Mouse (Mus musculus) layer of hippocampus, adult 8-10 months (tissue): ENCODE results near the gene Fignl2. TPM values are rescaled to one million over a fixed set of nuclear protein-coding genes. Genes with fewer than 3 reads are reported as not detected.

Experiments used
- DNase-seq, 2 experiments: peaks; one replicate each; pipeline ENCODE4 v3.0.0; 2022; ENCODE audit warnings: low spot score in 2 of 2
- total RNA-seq, 4 experiments: library from RNA; stranded (reverse); gene quantifications; 2 replicates each; pipeline ENCODE4 v1.2.4; 2022

The Fignl2 gene
- total RNA-seq, 4 experiments from 2014 or later: 1.3 to 2.4 (median 1.8) TPM

- no peak for DNase-seq
Measured at GRCm38 (mm10) chr15:101028960-101029359, 49.4 kb downstream of the Fignl2 start.

- no peak for DNase-seq
Measured at GRCm38 (mm10) chr15:101011352-101011751, 67.0 kb downstream of the Fignl2 start.

GRCm38 (mm10) chr15:101008386-101009010 is 69.9 kb downstream of the Fignl2 start:
- DNase-seq: peak in 1 of 2 experiments; percentile 50

GRCm38 (mm10) chr15:101007236-101007635 is 71.1 kb downstream of the Fignl2 start:
- no peak for DNase-seq

GRCm38 (mm10) chr15:101006251-101007040 is 71.9 kb downstream of the Fignl2 start:
- DNase-seq: no peak

- DNase-seq: no peak
Measured at GRCm38 (mm10) chr15:101005717-101006116, 72.7 kb downstream of the Fignl2 start.

- DNase-seq: no peak
Measured at GRCm38 (mm10) chr15:101004538-101004937, 73.8 kb downstream of the Fignl2 start.

GRCm38 (mm10) chr15:101002466-101002865 is 75.9 kb downstream of the Fignl2 start:
- no peak for DNase-seq

GRCm38 (mm10) chr15:101001685-101002084 is 76.7 kb downstream of the Fignl2 start:
- no peak for DNase-seq

Other genes starting within 250 kb of the Fignl2 start
- 100 to 1,000 TPM; 205 to 269 (median 234) TPM for gene Scn8a, start 208.7 kb downstream of the Fignl2 start, total RNA-seq
- not detected for gene Gm47841, start 31.2 kb downstream of the Fignl2 start, total RNA-seq
- gene Ankrd33, start 37.2 kb upstream of the Fignl2 start, total RNA-seq: under 1 TPM in 1 of 4 experiments, not detected in 3; 0.25 TPM
- gene Acvrl1, start 50.0 kb upstream of the Fignl2 start, total RNA-seq: 10 to 100 TPM; 14.1 to 16.5 (median 14.9) TPM
- gene Acvr1b, start 95.5 kb upstream of the Fignl2 start, total RNA-seq: 10 to 100 TPM; 81.2 to 96.0 (median 85.4) TPM
- gene Grasp, start 145.6 kb upstream of the Fignl2 start, total RNA-seq: 10 to 100 TPM; 57.6 to 64.4 (median 61.9) TPM
- gene Nr4a1, start 175.7 kb upstream of the Fignl2 start, total RNA-seq: 10 to 100 TPM; 50.3 to 89.6 (median 71.5) TPM
- gene Atg101, start 205.7 kb upstream of the Fignl2 start, total RNA-seq: 10 to 100 TPM; 43.4 to 48.1 (median 46.1) TPM
- gene 6030408B16Rik, start 214.6 kb upstream of the Fignl2 start, total RNA-seq: under 1 TPM in 3 of 4 experiments, not detected in 1; 0.26 to 0.55 (median 0.54) TPM